Mouse (Mus musculus): ENCODE results near the gene Snta1. TPM values are rescaled to one million over a fixed set of nuclear protein-coding genes. Genes with fewer than 3 reads are reported as not detected.

Snta1 gene
- polyA plus RNA-seq (2021; fragmentation: Nextera tagmentation), result 6.9 and 20.0 TPM in 2 replicates
- long read RNA-seq, experiment 1, transcript Snta1-202 (8 exons, 2,131 nt), result major isoform, 137 of 169 reads
- long read RNA-seq, experiment 1, partial matches to known transcripts, result 7 of 169 reads
- long read RNA-seq, experiment 1, other reads (novel, unspliced or antisense), result 25 of 169 reads
- long read RNA-seq, experiment 2, transcript Snta1-202 (8 exons, 2,131 nt), result major isoform, 6 of 19 reads
- long read RNA-seq, experiment 2, partial matches to known transcripts, result 11 of 19 reads
- long read RNA-seq, experiment 2, other reads (novel, unspliced or antisense), result 2 of 19 reads

GRCm38 (mm10) chr2:154407643-154408445 is at the start of gene Snta1:
Gene Snta1 (minus strand): TSS chr2:154408099.

GRCm38 (mm10) chr2:154436458-154437190 is 28.7 kb upstream of the Snta1 start, which contains the start of gene Cbfa2t2:
Gene Cbfa2t2 (plus strand): TSS chr2:154436481.

GRCm38 (mm10) chr2:154372842-154373500 is 34.9 kb downstream of the Snta1 start, which contains the start of gene Cdk5rap1:
Gene Cdk5rap1 (minus strand): TSS chr2:154373010.

Other genes with a start within 250 kb of the Snta1 start
- gene Bpifa5, start 245.5 kb downstream of the Snta1 start, polyA plus RNA-seq (2021; fragmentation: Nextera tagmentation), result not detected in 2 replicates
- gene Bpifb1, start 217.3 kb downstream of the Snta1 start, polyA plus RNA-seq (2021; fragmentation: Nextera tagmentation), result 0.09 and 0.44 TPM in 2 replicates
- gene Bpifb5, start 184.4 kb downstream of the Snta1 start, polyA plus RNA-seq (2021; fragmentation: Nextera tagmentation), result 0.06 TPM in 1 of 2 replicates, not detected in the other
- gene Bpifb9a, start 150.2 kb downstream of the Snta1 start, polyA plus RNA-seq (2021; fragmentation: Nextera tagmentation), result not detected in 2 replicates
- not detected in 2 replicates for gene Bpifb9b, start 100.9 kb downstream of the Snta1 start, polyA plus RNA-seq (2021; fragmentation: Nextera tagmentation)
- 5.6 and 7.2 TPM in 2 replicates for gene Cdk5rap1, start 35.1 kb downstream of the Snta1 start, polyA plus RNA-seq (2021; fragmentation: Nextera tagmentation)
- gene Cbfa2t2, start 28.4 kb upstream of the Snta1 start, polyA plus RNA-seq (2021; fragmentation: Nextera tagmentation), result 36.8 and 53.1 TPM in 2 replicates
- gene 1700003F12Rik, start 139.0 kb upstream of the Snta1 start, polyA plus RNA-seq (2021; fragmentation: Nextera tagmentation), result 1.1 and 1.3 TPM in 2 replicates
- not detected in 2 replicates for gene Actl10, start 143.7 kb upstream of the Snta1 start, polyA plus RNA-seq (2021; fragmentation: Nextera tagmentation)
- 98.1 and 105 TPM in 2 replicates for gene Necab3, start 150.8 kb upstream of the Snta1 start, polyA plus RNA-seq (2021; fragmentation: Nextera tagmentation)
- gene E2f1, start 161.8 kb upstream of the Snta1 start, polyA plus RNA-seq (2021; fragmentation: Nextera tagmentation), result 6.2 and 11.3 TPM in 2 replicates
- 19.8 and 23.0 TPM in 2 replicates for gene Pxmp4, start 195.6 kb upstream of the Snta1 start, polyA plus RNA-seq (2021; fragmentation: Nextera tagmentation)
- 1.1 and 1.2 TPM in 2 replicates for gene Zfp341, start 205.2 kb upstream of the Snta1 start, polyA plus RNA-seq (2021; fragmentation: Nextera tagmentation)
- gene 4930519P11Rik, start 205.3 kb upstream of the Snta1 start, polyA plus RNA-seq (2021; fragmentation: Nextera tagmentation), result 0.28 TPM in 1 of 2 replicates, not detected in the other
- gene Chmp4b, start 243.6 kb upstream of the Snta1 start, polyA plus RNA-seq (2021; fragmentation: Nextera tagmentation), result 15.5 and 19.3 TPM in 2 replicates